Mouse (Mus musculus) granulocyte monocyte progenitor cell, adult 5-6 weeks (primary cell): Measurements from ENCODE around the gene Mtx1. TPM values are rescaled to one million over a fixed set of nuclear protein-coding genes. Genes with fewer than 3 reads are reported as not detected.
"Not testable (repeated sequence)": the region's sequence is repeated elsewhere in the genome, so short reads cannot be mapped to it uniquely, and the experiment has no call there.

Experiments
- ATAC-seq: replicated peaks from 2 replicates; pipeline ENCODE4 v1.8.0; 2016; ENCODE audit warnings: mild to moderate bottlenecking, moderate TSS enrichment, inconsistent platforms; ENCODE audit not compliant: poor library complexity, severe bottlenecking
- total RNA-seq, 2 experiments: library from RNA; stranded (forward) in 1 of 2; stranded (reverse) in 1 of 2; fragments of 200-712, 200-1000 nt in 1 of 2; fragments of >200 nt in 1 of 2; fragmentation: Nextera tagmentation in 1 of 2; gene quantifications; 2 replicates each; pipeline ENCODE4 v1.2.3; 2014 to 2017

Gene Mtx1
- total RNA-seq, 2 experiments from 2014 or later = 78.6 to 114 TPM

- ATAC-seq = not testable (repeated sequence)
Observed at GRCm38 (mm10) chr3:89161207-89161606, 65.7 kb downstream of the Mtx1 start.

- ATAC-seq = peak; percentile 60
Observed at GRCm38 (mm10) chr3:89159616-89160344, 67.1 kb downstream of the Mtx1 start, which contains the start of gene Hcn3. Gene Hcn3 (minus strand): TSS chr3:89160196.

- peak; percentile 75 for ATAC-seq
Observed at GRCm38 (mm10) chr3:89159211-89159610, 67.7 kb downstream of the Mtx1 start.

Other genes with a start within 250 kb of the Mtx1 start
- 34.0 and 34.2 TPM in 2 replicates for gene Rusc1, start 133.8 kb downstream of the Mtx1 start, total RNA-seq (2014; fragmentation: Nextera tagmentation)
- gene Rusc1, start 133.8 kb downstream of the Mtx1 start, total RNA-seq (2017) = 11.4 and 19.3 TPM in 2 replicates
- gene Gm43738, start 126.0 kb downstream of the Mtx1 start, total RNA-seq (2014; fragmentation: Nextera tagmentation) = not detected in 2 replicates
- gene Gm43738, start 126.0 kb downstream of the Mtx1 start, total RNA-seq (2017) = not detected in 2 replicates
- 161 and 178 TPM in 2 replicates for gene Fdps, start 125.1 kb downstream of the Mtx1 start, total RNA-seq (2014; fragmentation: Nextera tagmentation)
- 198 and 245 TPM in 2 replicates for gene Fdps, start 125.1 kb downstream of the Mtx1 start, total RNA-seq (2017)
- 0.32 TPM in 1 of 2 replicates, not detected in the other for gene Pklr, start 90.9 kb downstream of the Mtx1 start, total RNA-seq (2014; fragmentation: Nextera tagmentation)
- 0.26 and 0.43 TPM in 2 replicates for gene Pklr, start 90.9 kb downstream of the Mtx1 start, total RNA-seq (2017)
- 0.77 TPM in 1 of 2 replicates, not detected in the other for gene Hcn3, start 66.9 kb downstream of the Mtx1 start, total RNA-seq (2014; fragmentation: Nextera tagmentation)
- gene Hcn3, start 66.9 kb downstream of the Mtx1 start, total RNA-seq (2017) = 0.56 and 0.82 TPM in 2 replicates
- gene Clk2, start 62.3 kb downstream of the Mtx1 start, total RNA-seq (2014; fragmentation: Nextera tagmentation) = 74.6 and 80.2 TPM in 2 replicates
- 51.8 and 67.1 TPM in 2 replicates for gene Clk2, start 62.3 kb downstream of the Mtx1 start, total RNA-seq (2017)
- gene Scamp3, start 49.6 kb downstream of the Mtx1 start, total RNA-seq (2014; fragmentation: Nextera tagmentation) = 59.6 and 99.0 TPM in 2 replicates
- gene Scamp3, start 49.6 kb downstream of the Mtx1 start, total RNA-seq (2017) = 32.9 and 37.2 TPM in 2 replicates
- 23.9 and 27.2 TPM in 2 replicates for gene Fam189b, start 43.9 kb downstream of the Mtx1 start, total RNA-seq (2014; fragmentation: Nextera tagmentation)
- gene Fam189b, start 43.9 kb downstream of the Mtx1 start, total RNA-seq (2017) = 2.5 and 2.9 TPM in 2 replicates
- 39.7 and 74.2 TPM in 2 replicates for gene Gba, start 24.2 kb downstream of the Mtx1 start, total RNA-seq (2014; fragmentation: Nextera tagmentation)
- 49.3 and 50.5 TPM in 2 replicates for gene Gba, start 24.2 kb downstream of the Mtx1 start, total RNA-seq (2017)
- not detected in 2 replicates for gene Thbs3, start 11.9 kb downstream of the Mtx1 start, total RNA-seq (2014; fragmentation: Nextera tagmentation)
- gene Thbs3, start 11.9 kb downstream of the Mtx1 start, total RNA-seq (2017) = 0.13 TPM in 1 of 2 replicates, not detected in the other
- gene Muc1, start 2.0 kb upstream of the Mtx1 start, total RNA-seq (2014; fragmentation: Nextera tagmentation) = not detected in 2 replicates
- 0.04 TPM in 1 of 2 replicates, not detected in the other for gene Muc1, start 2.0 kb upstream of the Mtx1 start, total RNA-seq (2017)
- gene Krtcap2, start 18.9 kb upstream of the Mtx1 start, total RNA-seq (2014; fragmentation: Nextera tagmentation) = 312 and 315 TPM in 2 replicates
- 376 and 384 TPM in 2 replicates for gene Krtcap2, start 18.9 kb upstream of the Mtx1 start, total RNA-seq (2017)
- 3.7 and 6.0 TPM in 2 replicates for gene Trim46, start 19.2 kb upstream of the Mtx1 start, total RNA-seq (2014; fragmentation: Nextera tagmentation)
- 0.52 and 2.8 TPM in 2 replicates for gene Trim46, start 19.2 kb upstream of the Mtx1 start, total RNA-seq (2017)
- gene Dpm3, start 32.3 kb upstream of the Mtx1 start, total RNA-seq (2014; fragmentation: Nextera tagmentation) = 31.2 and 122 TPM in 2 replicates
- gene Dpm3, start 32.3 kb upstream of the Mtx1 start, total RNA-seq (2017) = 86.0 and 91.7 TPM in 2 replicates
- 55.0 and 80.7 TPM in 2 replicates for gene Slc50a1, start 43.5 kb upstream of the Mtx1 start, total RNA-seq (2014; fragmentation: Nextera tagmentation)
- gene Slc50a1, start 43.5 kb upstream of the Mtx1 start, total RNA-seq (2017) = 62.0 and 65.0 TPM in 2 replicates
- not detected in 2 replicates for gene Efna1, start 54.1 kb upstream of the Mtx1 start, total RNA-seq (2014; fragmentation: Nextera tagmentation)
- not detected in 2 replicates for gene Efna1, start 54.1 kb upstream of the Mtx1 start, total RNA-seq (2017)
- gene Efna3, start 95.9 kb upstream of the Mtx1 start, total RNA-seq (2014; fragmentation: Nextera tagmentation) = not detected in 2 replicates
- gene Efna3, start 95.9 kb upstream of the Mtx1 start, total RNA-seq (2017) = not detected in 2 replicates
- 0.66 and 2.1 TPM in 2 replicates for gene Efna4, start 110.9 kb upstream of the Mtx1 start, total RNA-seq (2014; fragmentation: Nextera tagmentation)
- gene Efna4, start 110.9 kb upstream of the Mtx1 start, total RNA-seq (2017) = not detected in 2 replicates
- gene Adam15, start 122.9 kb upstream of the Mtx1 start, total RNA-seq (2014; fragmentation: Nextera tagmentation) = 42.7 and 80.7 TPM in 2 replicates
- 34.8 and 44.8 TPM in 2 replicates for gene Adam15, start 122.9 kb upstream of the Mtx1 start, total RNA-seq (2017)
- not detected in 2 replicates for gene Dcst2, start 134.9 kb upstream of the Mtx1 start, total RNA-seq (2014; fragmentation: Nextera tagmentation)
- gene Dcst2, start 134.9 kb upstream of the Mtx1 start, total RNA-seq (2017) = not detected in 2 replicates
- not detected in 2 replicates for gene Dcst1, start 138.2 kb upstream of the Mtx1 start, total RNA-seq (2014; fragmentation: Nextera tagmentation)
- not detected in 2 replicates for gene Dcst1, start 138.2 kb upstream of the Mtx1 start, total RNA-seq (2017)
- gene Zbtb7b, start 167.7 kb upstream of the Mtx1 start, total RNA-seq (2014; fragmentation: Nextera tagmentation) = 8.5 and 18.6 TPM in 2 replicates
- 7.5 and 14.0 TPM in 2 replicates for gene Zbtb7b, start 167.7 kb upstream of the Mtx1 start, total RNA-seq (2017)
- 0.64 and 2.1 TPM in 2 replicates for gene Lenep, start 175.7 kb upstream of the Mtx1 start, total RNA-seq (2014; fragmentation: Nextera tagmentation)
- gene Lenep, start 175.7 kb upstream of the Mtx1 start, total RNA-seq (2017) = not detected in 2 replicates
- gene Flad1, start 184.8 kb upstream of the Mtx1 start, total RNA-seq (2014; fragmentation: Nextera tagmentation) = 27.5 and 41.7 TPM in 2 replicates
- 15.3 and 16.2 TPM in 2 replicates for gene Flad1, start 184.8 kb upstream of the Mtx1 start, total RNA-seq (2017)
- 178 and 260 TPM in 2 replicates for gene Cks1b, start 191.3 kb upstream of the Mtx1 start, total RNA-seq (2014; fragmentation: Nextera tagmentation)
- gene Cks1b, start 191.3 kb upstream of the Mtx1 start, total RNA-seq (2017) = 194 and 212 TPM in 2 replicates
- 51.2 and 75.8 TPM in 2 replicates for gene Shc1, start 191.4 kb upstream of the Mtx1 start, total RNA-seq (2014; fragmentation: Nextera tagmentation)
- gene Shc1, start 191.4 kb upstream of the Mtx1 start, total RNA-seq (2017) = 37.7 and 49.1 TPM in 2 replicates
- gene Pygo2, start 203.1 kb upstream of the Mtx1 start, total RNA-seq (2014; fragmentation: Nextera tagmentation) = 18.9 and 35.2 TPM in 2 replicates
- gene Pygo2, start 203.1 kb upstream of the Mtx1 start, total RNA-seq (2017) = 8.8 and 8.9 TPM in 2 replicates
- gene Pbxip1, start 209.6 kb upstream of the Mtx1 start, total RNA-seq (2014; fragmentation: Nextera tagmentation) = 9.7 TPM in 2 replicates
- gene Pbxip1, start 209.6 kb upstream of the Mtx1 start, total RNA-seq (2017) = 7.8 and 12.2 TPM in 2 replicates
- 13.3 and 20.7 TPM in 2 replicates for gene Pmvk, start 227.5 kb upstream of the Mtx1 start, total RNA-seq (2014; fragmentation: Nextera tagmentation)
- 9.5 and 22.8 TPM in 2 replicates for gene Pmvk, start 227.5 kb upstream of the Mtx1 start, total RNA-seq (2017)